Mouse (Mus musculus) E14TG2a.4 (cell line): ENCODE measurements at regions not wholly inside any gene's neighbourhood (a gene's known extent, or its start where the extent isn't known, plus 50 kb on each side); places are given as distances from the start of the nearest gene placed in this dataset.

Experiments used
- H3K27me3 ChIP-seq: 2 replicates; pipeline ENCODE4 v1.6.1; 2014; ENCODE audit warnings: low read length, control low read depth; ENCODE audit not compliant: insufficient read depth
- H3K36me3 ChIP-seq: 2 replicates; pipeline ENCODE4 v1.6.1; 2014; ENCODE audit warnings: low read length, control low read depth; ENCODE audit not compliant: insufficient read depth
- H3K4me1 ChIP-seq: replicated peaks from 2 replicates; pipeline ENCODE4 v1.6.1; 2014; ENCODE audit warnings: low read depth, low read length, control low read depth
- H3K4me3 ChIP-seq: replicated peaks from 2 replicates; pipeline ENCODE4 v1.5.1; 2014; ENCODE audit warnings: mild to moderate bottlenecking, low read length
- H3K9me3 ChIP-seq: 2 replicates; pipeline ENCODE4 v1.6.1; 2014; ENCODE audit warnings: low read length, control low read depth
- CTCF ChIP-seq: conservative IDR thresholded peaks from 2 replicates; pipeline ENCODE4 v1.5.1; 2014; ENCODE audit warnings: low read length
- NANOG ChIP-seq: IDR thresholded peaks from 2 replicates; pipeline ENCODE4 v1.6.1; 2014; ENCODE audit warnings: borderline replicate concordance, low read length, mixed read lengths
- POU5F1 ChIP-seq: IDR thresholded peaks from 2 replicates; pipeline ENCODE4 v1.6.1; 2014; ENCODE audit warnings: low read length, borderline replicate concordance

DNA sequence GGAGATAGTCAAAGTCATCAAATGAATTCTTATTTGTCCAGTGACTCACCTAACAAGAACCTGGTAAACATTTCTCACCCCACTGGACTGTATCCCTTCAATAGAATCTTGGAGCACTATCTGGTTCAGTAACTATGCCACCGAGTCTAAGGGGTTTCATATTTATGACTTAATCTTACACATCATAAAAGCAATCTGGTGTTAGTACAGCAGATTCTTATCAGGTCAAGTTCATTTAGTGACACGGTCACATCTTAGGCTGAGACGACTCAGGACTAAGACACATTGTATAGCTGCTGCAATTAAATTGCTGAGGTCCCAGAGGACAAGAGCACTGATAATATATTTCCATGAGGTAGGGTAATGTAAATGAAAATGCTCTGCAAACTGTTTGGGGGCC lies 57.4 kb upstream of the Tmem26 start:
- no peaks in the 10 kb centered on the region for H3K9me3 ChIP-seq
- TF ChIP-seq NANOG (no peak), CTCF (no peak), POU5F1 (no peak)
- H3K4me1 ChIP-seq, result 0 out of 2 replicates have a peak, but pooled peaks cover 2% of the 10 kb centered on the region
- H3K4me3 ChIP-seq, result no peak overlapping the region
- H3K36me3 ChIP-seq, result no peaks in the 10 kb centered on the region
- H3K27me3 ChIP-seq, result no peaks in the 10 kb centered on the region

DNA sequence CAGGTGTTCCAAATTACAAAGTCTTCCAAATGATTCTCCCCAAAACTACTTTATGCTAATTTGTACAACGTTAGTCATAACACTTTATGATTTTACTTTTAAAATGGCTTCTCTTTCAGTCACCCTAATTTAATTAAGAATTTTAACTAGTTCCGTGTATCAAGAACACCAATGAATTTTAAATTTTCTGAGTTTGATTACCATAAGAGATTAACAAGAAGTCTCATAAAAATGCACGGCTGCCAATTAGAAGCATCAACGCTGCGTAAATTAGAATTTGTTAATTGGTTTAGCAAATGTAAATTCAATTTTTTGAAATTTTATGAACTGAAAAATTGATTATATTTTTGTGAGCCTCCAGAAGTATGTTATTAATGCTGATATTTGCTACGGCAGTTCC lies 54.1 kb upstream of the Tmem26 start:
- no peaks in the 10 kb centered on the region for H3K27me3 ChIP-seq
- H3K4me3 ChIP-seq, result no peak overlapping the region
- TF ChIP-seq NANOG, result no peak
- no peak for TF ChIP-seq CTCF
- no peak for TF ChIP-seq POU5F1
- 0 out of 2 replicates have a peak, but pooled peaks cover 2% of the 10 kb centered on the region for H3K4me1 ChIP-seq
- H3K36me3 ChIP-seq, result no peaks in the 10 kb centered on the region
- H3K9me3 ChIP-seq, result peaks cover 8% of the 10 kb centered on the region

DNA sequence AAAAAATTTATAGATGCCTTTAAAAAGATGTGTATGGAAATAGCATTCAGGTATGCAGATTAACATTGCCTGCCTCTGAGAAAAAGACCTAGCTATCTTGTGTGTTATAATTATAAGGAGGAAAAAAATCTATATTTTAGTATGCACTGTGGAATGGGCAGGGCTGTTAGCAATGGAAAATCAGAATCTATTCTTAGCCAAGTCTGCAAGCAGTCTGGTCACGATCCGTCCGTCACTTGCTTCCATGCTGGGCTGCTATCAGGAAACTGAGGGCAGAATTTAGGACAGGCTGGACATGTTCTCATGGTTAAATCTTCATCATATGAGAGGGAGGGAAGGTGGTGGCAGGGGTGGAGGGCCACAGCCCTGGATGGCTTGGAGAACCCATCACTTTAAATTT lies 53.5 kb upstream of the Tmem26 start:
- TF ChIP-seq CTCF (no peak), POU5F1 (no peak), NANOG (no peak)
- Histone ChIP-seq H3K4me3 (no peak overlapping the region), H3K9me3 (peaks cover 8% of the 10 kb centered on the region), H3K4me1 (0 out of 2 replicates have a peak, but pooled peaks cover 2% of the 10 kb centered on the region), H3K36me3 (no peaks in the 10 kb centered on the region), H3K27me3 (no peaks in the 10 kb centered on the region)

- Histone ChIP-seq H3K9me3 (peaks cover 8% of the 10 kb centered on the region), H3K4me3 (no peak overlapping the region), H3K4me1 (0 out of 2 replicates have a peak, but pooled peaks cover 2% of the 10 kb centered on the region), H3K27me3 (no peaks in the 10 kb centered on the region), H3K36me3 (no peaks in the 10 kb centered on the region)
- TF ChIP-seq POU5F1 (no peak), CTCF (no peak), NANOG (no peak)
These were observed 51.2 kb upstream of the Tmem26 start for GRCm38 (mm10) chr10:68672291-68672690.

DNA sequence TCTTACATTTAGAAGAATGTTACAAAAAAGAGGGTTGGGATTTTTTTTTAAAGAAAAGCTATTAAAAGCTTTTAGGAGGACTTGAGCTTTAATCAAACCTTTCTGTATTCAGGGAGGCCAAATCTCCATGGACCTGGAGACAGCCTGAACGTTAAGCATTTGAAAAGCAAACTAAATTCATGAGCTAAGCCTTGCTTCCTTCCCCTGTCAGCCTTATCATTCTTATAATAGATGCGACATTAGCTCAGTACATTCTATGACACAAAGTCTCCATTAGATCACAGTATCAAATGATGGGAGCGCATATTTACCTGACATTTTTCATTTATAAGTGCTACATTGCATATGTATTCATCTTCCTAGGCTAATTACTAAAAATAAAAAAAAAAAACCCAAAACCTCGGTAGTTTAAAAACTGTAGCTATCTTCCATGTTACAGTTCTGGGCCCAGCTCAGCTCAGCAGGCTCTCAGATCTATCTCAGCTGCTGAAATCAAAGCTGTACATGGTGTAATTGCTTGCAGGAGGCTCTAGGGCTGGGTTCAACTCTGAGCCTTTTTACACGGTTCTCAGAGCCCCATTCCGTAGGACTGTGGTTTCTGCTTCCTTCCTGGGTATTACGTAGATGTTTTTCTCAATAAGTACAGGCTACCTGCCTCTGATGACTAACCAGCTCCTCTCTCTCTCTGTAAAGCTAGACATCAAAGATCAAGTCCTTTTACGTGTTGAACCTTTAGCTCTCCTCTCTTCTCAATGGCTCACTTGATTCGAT lies 50.2 kb upstream of the Tmem26 start:
- H3K4me1 ChIP-seq, result 0 out of 2 replicates have a peak, but pooled peaks cover 2% of the 10 kb centered on the region
- peaks cover 8% of the 10 kb centered on the region for H3K9me3 ChIP-seq
- no peak for TF ChIP-seq NANOG
- no peak for TF ChIP-seq CTCF
- no peak for TF ChIP-seq POU5F1
- no peaks in the 10 kb centered on the region for H3K36me3 ChIP-seq
- no peaks in the 10 kb centered on the region for H3K27me3 ChIP-seq
- no peak overlapping the region for H3K4me3 ChIP-seq
